Mouse (Mus musculus) common myeloid progenitor, adult 5-6 weeks (primary cell): ENCODE results near the gene Bptf. TPM values are rescaled to one million over a fixed set of nuclear protein-coding genes. Genes with fewer than 3 reads are reported as not detected.

Experiments used
- ATAC-seq: replicated peaks from 2 replicates; pipeline ENCODE4 v1.8.0; 2016; ENCODE audit warnings: low read depth, mild to moderate bottlenecking, moderate TSS enrichment, inconsistent platforms; ENCODE audit not compliant: poor library complexity, severe bottlenecking
- total RNA-seq: library from RNA; stranded (forward); fragments of 200-1000, 187-1606 nt; gene quantifications from 2 replicates; pipeline ENCODE4 v1.2.3, GENCODE M21; 2017

Bptf gene
- total RNA-seq, 1 experiment from 2014 or later = 82.2 TPM

- peak; percentile 99 for ATAC-seq
Observed at GRCm38 (mm10) chr11:107124327-107124731, 7.6 kb downstream of the Bptf start.

- no peak for ATAC-seq
Observed at GRCm38 (mm10) chr11:107117789-107118188, 14.1 kb downstream of the Bptf start.

DNA sequence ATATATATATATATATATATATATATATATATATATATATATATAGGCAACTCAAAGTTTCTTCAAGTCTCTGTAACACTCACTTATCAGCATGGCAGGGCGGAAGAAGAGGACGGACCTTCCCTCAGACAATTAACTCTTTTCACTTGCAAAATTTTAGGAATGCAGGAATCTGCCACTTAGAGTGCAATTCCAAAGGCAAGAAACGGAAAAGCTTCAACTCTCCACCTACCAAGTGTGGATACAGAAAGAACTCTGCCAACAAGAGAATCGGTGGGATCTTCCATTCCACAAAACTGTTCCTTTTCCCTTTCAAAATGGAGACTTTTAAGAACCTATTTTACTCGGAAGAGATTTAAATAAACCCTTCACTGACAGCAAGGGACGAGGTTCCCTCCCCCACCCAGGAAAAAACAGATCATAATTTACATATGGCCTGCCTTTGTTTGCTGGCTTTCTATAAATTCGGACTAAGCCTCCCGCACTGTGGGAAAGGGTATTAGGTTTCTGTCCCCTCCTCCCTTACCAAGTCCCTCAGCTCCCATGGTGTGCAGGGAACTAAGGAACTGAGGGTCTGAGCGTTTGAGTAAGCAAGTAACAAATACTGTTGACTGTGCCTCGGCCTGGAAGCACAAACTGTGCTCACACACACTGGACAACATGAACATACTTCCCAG lies 17.9 kb downstream of the Bptf start:
- no peak for ATAC-seq

DNA sequence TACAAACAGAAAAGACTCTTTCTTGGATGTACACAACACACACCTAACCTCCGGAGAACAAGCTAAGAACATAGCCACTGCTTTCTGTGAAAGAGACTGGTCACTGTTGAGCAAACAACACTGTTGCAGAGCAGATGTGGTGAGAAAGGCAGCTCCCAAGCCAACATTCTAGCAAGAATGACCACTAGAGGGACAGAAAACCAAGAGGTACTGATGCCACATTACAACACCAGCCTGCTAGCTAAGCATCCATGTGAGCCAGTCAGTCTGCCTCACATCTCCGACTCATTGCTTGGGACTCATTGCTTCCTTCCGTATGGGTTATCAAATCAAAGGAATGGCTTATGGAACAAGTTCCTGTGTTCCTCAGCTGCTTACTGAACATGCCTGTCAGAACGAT lies 18.8 kb downstream of the Bptf start:
- peak; percentile 85 for ATAC-seq

DNA sequence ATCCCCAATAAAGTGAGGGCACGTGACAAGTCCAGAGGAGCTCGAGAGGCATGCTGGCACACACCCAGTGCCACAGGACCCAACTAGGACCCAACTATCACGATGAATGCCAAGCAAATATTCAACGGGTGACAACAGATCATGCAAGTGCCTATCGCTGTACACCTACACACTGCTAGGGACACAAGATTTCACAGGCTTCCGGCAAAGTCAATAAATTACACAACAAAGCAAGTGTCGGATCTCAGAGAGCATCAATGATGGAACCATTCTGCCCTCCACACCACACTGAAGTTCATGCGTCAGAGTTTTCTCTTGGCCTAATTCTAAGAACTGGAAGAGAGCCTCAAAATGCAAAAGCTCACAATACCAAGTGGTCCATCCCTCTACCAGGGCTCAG lies 22.3 kb downstream of the Bptf start:
- ATAC-seq = no peak

DNA sequence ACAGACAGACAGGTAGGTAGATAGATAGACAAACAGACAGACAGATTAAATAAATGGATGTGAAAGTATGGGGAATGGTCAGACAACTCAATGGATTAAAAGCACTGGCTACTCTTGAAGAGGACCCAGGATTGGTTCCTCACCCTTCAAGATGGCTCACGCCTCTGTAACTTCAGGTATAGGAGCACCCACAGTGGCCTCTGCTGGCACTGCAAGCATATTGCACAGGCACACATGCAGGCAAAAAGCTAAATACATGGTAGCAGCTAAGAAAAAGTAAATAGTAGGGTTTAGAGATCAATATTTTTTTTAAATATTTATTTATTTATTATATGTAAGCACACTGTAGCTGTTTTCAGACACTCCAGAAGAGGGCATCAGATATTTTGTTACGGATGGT lies 23.0 kb downstream of the Bptf start:
- 0 out of 2 replicates have a peak, but pooled peaks have one; percentile 28 for ATAC-seq

- no peak for ATAC-seq
Observed at GRCm38 (mm10) chr11:107107725-107108078, 24.2 kb downstream of the Bptf start.

- ATAC-seq = no peak
Observed at GRCm38 (mm10) chr11:107106978-107107724, 24.8 kb downstream of the Bptf start.

GRCm38 (mm10) chr11:107106461-107106860 lies 25.5 kb downstream of the Bptf start:
- ATAC-seq = no peak

DNA sequence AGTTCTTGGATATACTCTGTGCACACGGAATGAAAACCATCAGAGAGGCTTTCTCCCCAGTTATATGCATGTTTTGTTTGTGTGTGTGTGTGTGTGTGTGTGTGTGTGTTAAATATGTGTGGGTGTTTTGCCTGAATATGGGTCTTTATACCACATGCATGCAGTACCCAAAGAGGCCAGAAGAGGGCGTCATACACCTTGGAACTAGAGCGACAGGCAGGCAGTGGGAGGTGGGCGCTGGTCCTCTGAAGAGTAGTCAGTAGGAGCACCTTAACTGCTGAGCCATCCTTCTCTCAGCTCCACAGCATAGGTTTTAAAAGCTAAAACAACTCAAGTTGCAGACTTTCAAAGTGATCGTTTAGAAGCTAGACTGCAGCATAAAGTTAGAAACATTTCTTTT lies 26.7 kb downstream of the Bptf start:
- peak; percentile 67 for ATAC-seq

DNA sequence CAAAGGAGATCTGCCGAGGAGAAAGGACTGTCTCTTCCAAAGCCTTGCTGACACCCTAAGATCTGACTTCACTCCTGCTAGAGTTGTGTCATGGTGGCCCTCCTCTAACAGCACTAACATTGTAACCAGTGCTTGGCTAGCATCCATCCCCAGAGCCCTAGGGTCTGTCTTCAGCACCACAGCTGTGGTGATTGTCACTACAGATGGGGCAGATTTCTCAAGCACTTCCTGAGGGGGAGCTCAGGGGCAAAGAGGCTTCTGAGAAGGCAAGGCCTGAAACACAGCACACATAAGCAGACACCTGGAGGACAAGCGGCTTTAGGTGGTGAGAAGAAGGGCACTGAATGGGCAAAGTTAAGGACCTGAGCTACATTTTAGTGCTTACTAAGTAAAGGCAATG lies 28.2 kb downstream of the Bptf start:
- no peak for ATAC-seq

GRCm38 (mm10) chr11:107103224-107103589 lies 28.7 kb downstream of the Bptf start:
- ATAC-seq = no peak

- ATAC-seq = peak; percentile 70
Observed at GRCm38 (mm10) chr11:107102465-107103223, 29.3 kb downstream of the Bptf start.

- no peak for ATAC-seq
Observed at GRCm38 (mm10) chr11:107096973-107097372, 35.0 kb downstream of the Bptf start.

- ATAC-seq = no peak
Observed at GRCm38 (mm10) chr11:107093871-107094270, 38.1 kb downstream of the Bptf start.

DNA sequence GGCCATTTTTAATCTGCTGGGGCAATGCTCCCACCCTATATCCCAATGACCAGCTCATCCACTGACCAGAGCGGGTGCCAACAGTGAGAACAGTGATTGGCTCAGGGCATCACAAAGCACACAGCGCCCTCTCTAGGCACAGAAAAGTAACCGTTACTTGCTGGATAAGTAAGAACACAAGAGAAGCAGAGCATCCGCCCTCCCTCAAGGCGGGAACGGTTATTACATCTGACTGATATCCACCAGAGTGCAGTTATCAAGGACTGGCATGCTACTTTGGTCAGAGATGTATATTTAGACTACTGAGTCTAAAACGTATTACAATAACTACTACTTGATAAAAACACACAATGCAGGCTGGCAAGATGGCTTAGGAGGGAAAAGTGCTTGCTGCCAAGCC lies 39.3 kb downstream of the Bptf start:
- ATAC-seq = peak; percentile 71; the same call in 1 of the 2 replicates

DNA sequence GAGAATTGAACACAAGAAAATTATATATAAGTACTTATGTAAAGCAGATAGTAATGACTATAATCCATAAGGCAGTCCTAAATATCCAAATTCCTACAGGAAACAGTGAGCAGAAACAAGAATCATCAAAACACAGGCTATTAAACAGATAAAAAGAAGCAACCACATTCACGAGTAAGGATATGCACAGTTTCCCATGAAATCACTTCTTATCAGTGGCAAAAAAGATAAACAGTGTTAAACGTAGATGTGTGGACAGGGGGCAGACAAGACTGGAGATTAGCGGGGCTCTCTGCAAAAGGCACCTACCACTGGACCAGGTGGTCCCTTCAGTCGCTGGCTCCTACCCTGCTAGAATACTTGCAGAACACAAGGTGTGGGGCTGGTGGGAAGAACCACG lies 46.1 kb downstream of the Bptf start:
- no peak for ATAC-seq

DNA sequence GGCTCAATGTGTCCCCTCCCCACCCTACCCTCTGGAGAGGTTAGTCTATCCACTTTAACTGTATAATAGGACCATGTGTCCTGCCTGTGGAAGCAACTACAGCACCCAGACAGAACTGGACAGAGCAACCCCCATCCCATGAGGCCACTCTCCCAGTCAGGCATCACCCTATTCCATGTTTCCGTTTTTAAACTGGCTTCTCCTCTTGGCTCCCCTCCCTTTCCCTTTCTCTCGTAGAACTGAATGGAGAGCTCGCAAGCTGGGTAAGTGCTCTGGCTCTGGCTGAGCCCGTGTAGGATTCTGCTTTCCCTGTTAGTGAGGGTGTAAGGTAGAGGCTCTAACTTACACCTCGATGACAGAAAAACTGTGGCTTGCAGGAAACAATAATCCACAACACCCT lies 48.4 kb downstream of the Bptf start:
- no peak for ATAC-seq

DNA sequence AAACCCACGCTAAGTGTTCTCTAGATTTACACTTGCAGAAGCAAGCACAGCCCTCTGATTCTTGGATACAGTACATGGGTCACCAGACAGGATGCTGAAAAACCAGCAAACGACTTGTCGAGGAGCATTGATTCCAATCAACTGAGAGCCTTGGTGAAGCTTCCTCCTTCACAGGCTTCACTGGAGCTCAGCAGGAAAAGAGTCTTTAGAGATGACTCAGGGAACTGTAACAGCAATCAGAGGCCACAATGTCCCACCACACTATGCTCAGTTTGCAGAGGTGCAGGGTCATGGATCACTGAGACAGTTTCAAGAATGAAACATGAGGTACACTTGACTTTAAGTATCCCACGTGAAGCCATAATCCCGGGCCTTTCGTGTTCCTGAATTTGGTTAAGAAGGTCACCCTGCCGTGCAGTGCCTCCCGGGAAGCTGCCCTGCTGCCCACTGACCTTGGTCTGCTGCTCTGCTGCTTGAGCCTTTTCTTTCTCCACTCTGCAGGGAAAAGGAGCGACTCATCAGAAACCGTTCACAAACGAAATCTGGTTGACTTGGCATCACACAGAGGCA lies 66.6 kb downstream of the Bptf start:
- no peak for ATAC-seq

- ATAC-seq = no peak
Observed at GRCm38 (mm10) chr11:107064590-107064989, 67.3 kb downstream of the Bptf start.

DNA sequence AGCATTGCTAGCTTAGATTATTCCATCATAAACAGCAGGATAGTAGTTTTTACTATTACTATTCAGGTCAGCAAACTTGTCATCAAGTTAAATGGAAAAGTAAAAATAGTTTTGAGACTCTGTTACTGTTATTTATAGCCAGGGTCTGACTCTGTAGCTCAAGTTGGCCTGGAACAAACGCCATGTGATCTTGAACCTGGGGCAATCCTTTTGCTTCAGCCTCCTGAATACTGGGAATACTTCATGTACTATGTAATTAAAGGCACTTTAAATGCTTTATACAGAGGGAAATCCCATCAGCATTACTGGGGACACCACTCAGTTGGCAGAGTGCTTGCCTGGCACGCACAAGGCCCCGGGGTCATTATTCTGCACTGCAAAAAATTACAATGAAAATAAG lies 68.9 kb downstream of the Bptf start:
- no peak for ATAC-seq
